Mouse (Mus musculus): ENCODE measurements around the gene Bpifb5. TPM values are rescaled to one million over a fixed set of nuclear protein-coding genes. Genes with fewer than 3 reads are reported as not detected.

Gene Bpifb5
- polyA plus RNA-seq, 1 experiment from 2014 or later: not detected

- Histone ChIP-seq H3K4me3 (replicated peaks; ENCODE audit: low read depth, low read length) (no peak overlapping the region), H3K27ac (replicated peaks; ENCODE audit: low read depth, low read length) (no peak overlapping the region), H3K4me2 (ENCODE audit: low read length) (no peak overlapping the region), H3K9me3 (ENCODE audit: control insufficient read depth, low read length) (no peaks in the 10 kb centered on the region), H3K36me3 (ENCODE audit: control insufficient read depth, insufficient read depth, low read length) (no peaks in the 10 kb centered on the region), H3K4me1 (ENCODE audit: control insufficient read depth, insufficient read depth, low read length) (no peaks in the 10 kb centered on the region), H3K27me3 (ENCODE audit: control insufficient read depth, insufficient read depth, low read length) (no peaks in the 10 kb centered on the region), H3K9ac (replicated peaks; ENCODE audit: low read length) (no peak overlapping the region)
- DNase-seq (no peak), ATAC-seq (ENCODE audit: low FRiP score, low TSS enrichment) (no peak)
- 83% methylated on average over 2 of the region's 2 CpGs for WGBS
These were observed 31.4 kb upstream of the Bpifb5 start for GRCm38 (mm10) chr2:154192141-154192540.

DNA sequence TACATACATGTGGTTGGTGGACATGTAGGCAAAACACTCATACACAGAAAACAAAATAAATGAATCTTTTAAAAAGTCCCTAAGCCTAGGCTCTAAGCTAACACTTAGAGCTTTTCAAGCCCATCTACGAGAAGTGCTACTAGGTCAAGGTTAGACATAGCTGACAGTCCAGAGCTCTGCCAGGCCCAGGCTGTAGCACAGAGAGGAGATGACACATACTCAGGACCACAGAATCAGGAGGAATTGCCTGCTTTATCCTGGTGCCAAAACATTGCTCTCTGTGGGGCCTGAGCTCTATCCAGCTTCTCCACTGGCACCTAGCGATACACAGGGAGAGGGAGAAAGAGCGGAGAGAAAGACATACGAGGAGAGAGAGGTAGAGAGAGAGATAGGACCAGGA lies 30.5 kb upstream of the Bpifb5 start:
- no peak overlapping the region for H3K9ac ChIP-seq (replicated peaks; ENCODE audit: low read length)
- no peaks in the 10 kb centered on the region for H3K27me3 ChIP-seq (ENCODE audit: control insufficient read depth, insufficient read depth, low read length)
- H3K4me1 ChIP-seq (ENCODE audit: control insufficient read depth, insufficient read depth, low read length): no peaks in the 10 kb centered on the region
- ATAC-seq (ENCODE audit: low FRiP score, low TSS enrichment): no peak
- DNase-seq: no peak
- no peaks in the 10 kb centered on the region for H3K9me3 ChIP-seq (ENCODE audit: control insufficient read depth, low read length)
- H3K27ac ChIP-seq (replicated peaks; ENCODE audit: low read depth, low read length): no peak overlapping the region
- H3K4me3 ChIP-seq (replicated peaks; ENCODE audit: low read depth, low read length): no peak overlapping the region
- WGBS: 83% methylated on average over 4 of the region's 4 CpGs
- no peaks in the 10 kb centered on the region for H3K36me3 ChIP-seq (ENCODE audit: control insufficient read depth, insufficient read depth, low read length)
- no peak overlapping the region for H3K4me2 ChIP-seq (ENCODE audit: low read length)

DNA sequence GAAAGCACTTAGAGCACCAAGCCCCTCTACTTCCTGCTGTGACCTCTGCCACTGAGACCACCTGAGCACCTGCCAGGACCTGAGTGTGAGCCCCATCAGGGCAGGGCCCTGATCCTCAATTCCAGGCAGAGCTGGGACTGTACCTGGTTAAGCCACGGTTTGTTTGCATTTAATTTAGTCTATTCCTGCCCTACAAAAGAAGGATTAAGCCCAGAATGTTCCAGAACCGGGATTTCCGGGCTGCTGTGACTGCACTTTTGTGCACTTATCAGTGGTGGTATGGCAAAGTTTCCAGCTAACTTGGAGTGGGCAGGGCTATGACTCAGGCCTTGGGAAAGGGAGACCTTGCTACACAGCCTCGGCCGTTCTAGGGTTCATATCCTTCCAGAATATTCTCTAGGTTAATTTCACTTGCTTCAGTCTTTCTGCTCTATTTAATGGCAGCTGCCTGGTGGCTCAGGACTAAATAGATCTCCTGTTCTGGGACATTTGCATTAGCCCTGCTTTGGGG lies 29.5 kb upstream of the Bpifb5 start:
- DNase-seq (no peak), ATAC-seq (ENCODE audit: low FRiP score, low TSS enrichment) (no peak)

DNA sequence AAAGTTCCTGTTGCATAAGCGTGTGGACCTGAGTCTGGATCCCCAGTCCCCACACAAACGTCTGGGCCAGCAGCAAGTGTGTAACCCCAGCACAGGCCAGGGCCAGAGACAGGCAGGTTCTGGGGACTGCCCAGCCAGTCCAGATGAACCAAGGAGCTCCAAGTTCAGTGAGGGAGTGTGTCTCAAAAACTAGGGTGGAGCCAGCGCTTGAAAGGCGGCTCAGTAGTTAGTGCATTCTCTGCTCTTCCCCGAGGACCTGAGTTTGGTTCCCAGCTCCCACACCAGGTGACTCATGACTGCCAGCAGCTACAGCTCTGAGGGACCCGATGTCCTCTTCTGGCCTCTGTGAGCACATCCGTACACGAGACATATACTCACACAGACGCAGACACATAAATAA lies 26.5 kb upstream of the Bpifb5 start:
- Histone ChIP-seq H3K9ac (replicated peaks; ENCODE audit: low read length) (no peak overlapping the region), H3K36me3 (ENCODE audit: control insufficient read depth, insufficient read depth, low read length) (no peaks in the 10 kb centered on the region), H3K4me1 (ENCODE audit: control insufficient read depth, insufficient read depth, low read length) (no peaks in the 10 kb centered on the region), H3K9me3 (ENCODE audit: control insufficient read depth, low read length) (no peaks in the 10 kb centered on the region), H3K4me2 (ENCODE audit: low read length) (no peak overlapping the region), H3K27me3 (ENCODE audit: control insufficient read depth, insufficient read depth, low read length) (no peaks in the 10 kb centered on the region), H3K27ac (replicated peaks; ENCODE audit: low read depth, low read length) (no peak overlapping the region), H3K4me3 (replicated peaks; ENCODE audit: low read depth, low read length) (no peak overlapping the region)
- DNase-seq: no peak
- no peak for ATAC-seq (ENCODE audit: low FRiP score, low TSS enrichment)
- WGBS: 92% methylated on average over 9 of the region's 9 CpGs

More for the DNA sequence above, 29.5 kb upstream of the Bpifb5 start:
- no peaks in the 10 kb centered on the region for H3K4me1 ChIP-seq (ENCODE audit: control insufficient read depth, insufficient read depth, low read length)
- H3K9ac ChIP-seq (replicated peaks; ENCODE audit: low read length): no peak overlapping the region
- no peaks in the 10 kb centered on the region for H3K36me3 ChIP-seq (ENCODE audit: control insufficient read depth, insufficient read depth, low read length)
- H3K4me3 ChIP-seq (replicated peaks; ENCODE audit: low read depth, low read length): no peak overlapping the region
- H3K27me3 ChIP-seq (ENCODE audit: control insufficient read depth, insufficient read depth, low read length): no peaks in the 10 kb centered on the region
- H3K4me2 ChIP-seq (ENCODE audit: low read length): no peak overlapping the region
- 62% methylated on average over 5 of the region's 5 CpGs for WGBS
- H3K27ac ChIP-seq (replicated peaks; ENCODE audit: low read depth, low read length): no peak overlapping the region
- H3K9me3 ChIP-seq (ENCODE audit: control insufficient read depth, low read length): no peaks in the 10 kb centered on the region

DNA sequence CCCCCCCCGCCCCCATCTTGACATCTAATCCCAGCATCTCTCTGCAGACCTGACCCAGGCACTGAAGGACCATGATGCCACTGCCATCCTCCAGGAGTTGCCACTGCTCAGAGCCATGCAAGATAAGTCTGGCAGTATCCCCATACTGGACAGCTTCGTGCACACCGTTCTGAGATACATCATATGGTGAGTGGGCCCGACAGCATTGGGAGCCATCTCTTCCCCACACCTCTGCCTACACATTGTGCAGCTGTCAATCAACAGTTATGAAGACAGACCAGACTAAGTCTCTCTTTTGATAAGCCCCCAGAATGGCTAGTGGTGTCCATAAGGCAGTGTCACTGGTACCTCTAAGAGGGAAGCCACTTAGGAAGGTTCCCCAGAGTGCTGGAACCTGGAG lies 18.9 kb upstream of the Bpifb5 start:
- Histone ChIP-seq H3K27ac (replicated peaks; ENCODE audit: low read depth, low read length) (no peak overlapping the region), H3K27me3 (ENCODE audit: control insufficient read depth, insufficient read depth, low read length) (no peaks in the 10 kb centered on the region)

DNA sequence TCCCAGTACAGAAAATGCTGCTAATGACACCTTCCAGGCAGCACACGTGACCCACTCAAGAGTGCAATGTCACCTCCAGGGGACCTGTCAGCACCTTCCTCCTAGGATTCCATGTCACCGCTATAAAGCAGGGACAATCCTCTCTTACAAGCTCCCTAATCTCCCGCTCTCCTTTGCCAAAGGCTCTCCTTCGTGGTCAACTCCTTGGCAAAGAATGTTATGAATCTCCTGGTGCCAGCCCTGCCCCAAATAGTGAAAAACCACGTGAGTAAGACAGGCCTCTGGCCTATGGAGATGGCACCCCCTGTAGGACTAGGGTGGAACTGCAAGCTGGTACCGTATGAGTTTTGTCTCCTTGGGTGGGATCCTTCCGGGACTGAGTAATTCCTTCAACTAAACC lies 16.6 kb upstream of the Bpifb5 start:
- no peaks in the 10 kb centered on the region for H3K27me3 ChIP-seq (ENCODE audit: control insufficient read depth, insufficient read depth, low read length)
- no peaks in the 10 kb centered on the region for H3K9me3 ChIP-seq (ENCODE audit: control insufficient read depth, low read length)
- no peak overlapping the region for H3K4me2 ChIP-seq (ENCODE audit: low read length)
- H3K9ac ChIP-seq (replicated peaks; ENCODE audit: low read length): no peak overlapping the region
- no peaks in the 10 kb centered on the region for H3K36me3 ChIP-seq (ENCODE audit: control insufficient read depth, insufficient read depth, low read length)
- no peak overlapping the region for H3K27ac ChIP-seq (replicated peaks; ENCODE audit: low read depth, low read length)
- WGBS: 66% methylated on average over 7 of the region's 7 CpGs
- no peak overlapping the region for H3K4me3 ChIP-seq (replicated peaks; ENCODE audit: low read depth, low read length)
- H3K4me1 ChIP-seq (ENCODE audit: control insufficient read depth, insufficient read depth, low read length): no peaks in the 10 kb centered on the region
- DNase-seq (no peak), ATAC-seq (ENCODE audit: low FRiP score, low TSS enrichment) (no peak)

More for the DNA sequence above, 18.9 kb upstream of the Bpifb5 start:
- Histone ChIP-seq H3K9me3 (ENCODE audit: control insufficient read depth, low read length) (no peaks in the 10 kb centered on the region), H3K4me2 (ENCODE audit: low read length) (no peak overlapping the region), H3K4me3 (replicated peaks; ENCODE audit: low read depth, low read length) (no peak overlapping the region), H3K4me1 (ENCODE audit: control insufficient read depth, insufficient read depth, low read length) (no peaks in the 10 kb centered on the region), H3K36me3 (ENCODE audit: control insufficient read depth, insufficient read depth, low read length) (no peaks in the 10 kb centered on the region), H3K9ac (replicated peaks; ENCODE audit: low read length) (no peak overlapping the region)
- WGBS: 91% methylated on average over 4 of the region's 4 CpGs
- DNase-seq: no peak
- ATAC-seq (ENCODE audit: low FRiP score, low TSS enrichment): no peak

- no peak overlapping the region for H3K4me3 ChIP-seq (replicated peaks; ENCODE audit: low read depth, low read length)
- 12% methylated on average over 3 of the region's 3 CpGs for WGBS
- no peak overlapping the region for H3K9ac ChIP-seq (replicated peaks; ENCODE audit: low read length)
- no peaks in the 10 kb centered on the region for H3K4me1 ChIP-seq (ENCODE audit: control insufficient read depth, insufficient read depth, low read length)
- H3K27me3 ChIP-seq (ENCODE audit: control insufficient read depth, insufficient read depth, low read length): no peaks in the 10 kb centered on the region
- no peak overlapping the region for H3K4me2 ChIP-seq (ENCODE audit: low read length)
- DNase-seq (peak; percentile 81), ATAC-seq (ENCODE audit: low FRiP score, low TSS enrichment) (no peak)
- H3K27ac ChIP-seq (replicated peaks; ENCODE audit: low read depth, low read length): no peak overlapping the region
- H3K36me3 ChIP-seq (ENCODE audit: control insufficient read depth, insufficient read depth, low read length): no peaks in the 10 kb centered on the region
- no peaks in the 10 kb centered on the region for H3K9me3 ChIP-seq (ENCODE audit: control insufficient read depth, low read length)
These were observed 14.4 kb upstream of the Bpifb5 start for GRCm38 (mm10) chr2:154209112-154209511.

GRCm38 (mm10) chr2:154211121-154211520 lies 12.4 kb upstream of the Bpifb5 start:
- Histone ChIP-seq H3K4me1 (ENCODE audit: control insufficient read depth, insufficient read depth, low read length) (no peaks in the 10 kb centered on the region), H3K36me3 (ENCODE audit: control insufficient read depth, insufficient read depth, low read length) (no peaks in the 10 kb centered on the region), H3K27ac (replicated peaks; ENCODE audit: low read depth, low read length) (no peak overlapping the region), H3K27me3 (ENCODE audit: control insufficient read depth, insufficient read depth, low read length) (no peaks in the 10 kb centered on the region), H3K9me3 (ENCODE audit: control insufficient read depth, low read length) (no peaks in the 10 kb centered on the region), H3K9ac (replicated peaks; ENCODE audit: low read length) (no peak overlapping the region), H3K4me3 (replicated peaks; ENCODE audit: low read depth, low read length) (no peak overlapping the region), H3K4me2 (ENCODE audit: low read length) (no peak overlapping the region)
- DNase-seq (peak; percentile 58), ATAC-seq (ENCODE audit: low FRiP score, low TSS enrichment) (no peak)
- whole genome bisulfite sequencing: 31% methylated on average over 1 of the region's 1 CpGs

GRCm38 (mm10) chr2:154211881-154212280 lies 11.7 kb upstream of the Bpifb5 start:
- ATAC-seq (ENCODE audit: low FRiP score, low TSS enrichment) (no peak), DNase-seq (no peak)
- no peaks in the 10 kb centered on the region for H3K36me3 ChIP-seq (ENCODE audit: control insufficient read depth, insufficient read depth, low read length)
- H3K9me3 ChIP-seq (ENCODE audit: control insufficient read depth, low read length): no peaks in the 10 kb centered on the region
- H3K4me3 ChIP-seq (replicated peaks; ENCODE audit: low read depth, low read length): no peak overlapping the region
- no peak overlapping the region for H3K4me2 ChIP-seq (ENCODE audit: low read length)
- H3K27me3 ChIP-seq (ENCODE audit: control insufficient read depth, insufficient read depth, low read length): no peaks in the 10 kb centered on the region
- WGBS: 86% methylated on average over 4 of the region's 4 CpGs
- no peaks in the 10 kb centered on the region for H3K4me1 ChIP-seq (ENCODE audit: control insufficient read depth, insufficient read depth, low read length)
- no peak overlapping the region for H3K9ac ChIP-seq (replicated peaks; ENCODE audit: low read length)
- H3K27ac ChIP-seq (replicated peaks; ENCODE audit: low read depth, low read length): no peak overlapping the region
